Comparison of ENCODE assay signal across 8 mouse cellular contexts in the genomic region with DNA sequence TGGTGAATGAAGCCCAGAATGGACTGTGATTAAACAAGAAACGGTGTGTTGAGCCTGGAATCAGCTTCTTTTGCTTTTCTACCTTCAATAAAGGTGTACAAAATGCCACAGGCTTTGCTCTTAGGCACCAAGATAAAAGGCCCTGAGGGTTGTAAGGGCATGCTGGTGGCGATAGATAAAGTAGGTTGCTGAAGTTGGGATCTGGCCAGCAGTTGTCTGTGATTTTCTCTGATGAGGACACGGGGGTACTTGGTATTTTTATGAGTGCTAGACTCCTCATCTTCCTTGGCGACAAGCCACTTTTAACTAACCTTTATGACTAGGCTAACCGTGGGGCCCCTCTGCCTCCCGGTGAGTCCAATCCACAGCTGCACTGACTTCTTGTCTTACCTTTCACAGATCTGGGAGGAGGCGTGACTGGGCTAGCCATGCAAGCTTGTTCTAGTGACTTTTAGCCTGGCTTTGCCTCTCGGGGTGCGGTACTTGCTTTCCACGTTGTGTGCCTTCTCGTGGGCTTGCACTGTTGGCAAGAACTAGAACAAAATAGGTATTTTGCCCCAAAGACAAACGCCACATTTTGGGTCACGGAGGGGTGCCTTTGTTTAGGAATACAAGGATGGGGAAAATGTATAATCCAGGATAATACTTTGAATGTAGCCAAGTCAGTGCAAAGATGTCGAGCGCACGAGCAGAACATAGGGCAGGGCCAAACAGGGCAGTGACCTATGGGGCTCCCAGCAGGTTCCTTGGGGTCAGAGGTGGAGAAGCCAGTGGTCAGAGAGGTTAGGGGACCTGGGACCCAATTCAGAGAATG. TPM values are rescaled to one million over a fixed set of nuclear protein-coding genes. Genes with fewer than 3 reads are reported as not detected.
A peak's percentile ranks its signal among the peaks of the same experiment; 100 is the strongest.
DNase-seq lines count a peak whose midpoint lies in the region; ATAC-seq and TF ChIP-seq lines count a peak whose summit lies in the region.

No protein-coding gene starts in this region.

- 26% methylated on average over 16 of the region's 16 CpGs for whole genome bisulfite sequencing in kidney, postnatal 0 days
- WGBS in hindbrain, embryonic 10.5 days, result 29% methylated on average over 16 of the region's 16 CpGs
- WGBS in midbrain, embryonic 13.5 days, result 23% methylated on average over 16 of the region's 16 CpGs

- no peak overlapping the region for H3K27ac ChIP-seq in kidney, postnatal 0 days
- H3K27ac ChIP-seq in hindbrain, embryonic 10.5 days, result peak overlapping the region; percentile 95
- no peak overlapping the region for H3K27ac ChIP-seq in midbrain, embryonic 13.5 days

- H3K4me3 ChIP-seq in kidney, postnatal 0 days (replicated peaks; ENCODE audit: low read depth, low read length), result peak overlapping the region; percentile 90
- H3K4me3 ChIP-seq in hindbrain, embryonic 10.5 days, result peak overlapping the region; percentile 95
- peak overlapping the region; percentile 80 for H3K4me3 ChIP-seq in midbrain, embryonic 13.5 days (replicated peaks)

- H3K36me3 ChIP-seq in kidney, postnatal 0 days (ENCODE audit: insufficient read depth, low read length), result peaks cover 18% of the 10 kb centered on the region
- H3K36me3 ChIP-seq in hindbrain, embryonic 10.5 days, result peaks cover 23% of the 10 kb centered on the region
- H3K36me3 ChIP-seq in midbrain, embryonic 13.5 days, result peaks cover 7% of the 10 kb centered on the region

- H3K9me3 ChIP-seq in kidney, postnatal 0 days (replicated peaks; ENCODE audit: low read length), result no peaks in the 10 kb centered on the region
- no peaks in the 10 kb centered on the region for H3K9me3 ChIP-seq in hindbrain, embryonic 10.5 days
- H3K9me3 ChIP-seq in midbrain, embryonic 13.5 days, result no peaks in the 10 kb centered on the region

- TF ChIP-seq CTCF in kidney, postnatal 0 days (IDR thresholded peaks at IDR 0.05; ENCODE audit: low read depth), result no peak

- DNase-seq in kidney, postnatal 0 days (ENCODE audit: low spot score), result no peak
- no peak for DNase-seq in kidney, postnatal 14 days
- peak; percentile 10 for DNase-seq in c-Kit-positive CD71-positive TER-119-positive erythroid progenitor cells, embryonic 14.5 days (ENCODE audit: low spot score)
- DNase-seq in hindbrain, embryonic 10.5 days (ENCODE audit: low spot score), result no peak
- DNase-seq in retina, embryonic 14.5 days (ENCODE audit: low spot score), result no peak
- DNase-seq in T-cell, adult 2 months (ENCODE audit: low spot score), result no peak
- DNase-seq in urinary bladder, postnatal 10 days (ENCODE audit: low spot score), result no peak

- peak overlapping the region; percentile 97 for H3K9ac ChIP-seq in kidney, postnatal 0 days (ENCODE audit: low read depth, low read length)
- H3K9ac ChIP-seq in midbrain, embryonic 13.5 days (replicated peaks), result peak overlapping the region; percentile 84

- no peaks in the 10 kb centered on the region for H3K27me3 ChIP-seq in kidney, postnatal 0 days (ENCODE audit: insufficient read depth, low read length)
- H3K27me3 ChIP-seq in hindbrain, embryonic 10.5 days (ENCODE audit: insufficient read depth, poor library complexity, severe bottlenecking), result peaks cover 34% of the 10 kb centered on the region
- H3K27me3 ChIP-seq in midbrain, embryonic 13.5 days, result peaks cover 27% of the 10 kb centered on the region

- peak; percentile 47 for ATAC-seq in kidney, postnatal 0 days (replicated peaks; ENCODE audit: low FRiP score, low read depth)
- ATAC-seq in midbrain, embryonic 13.5 days, result no peak

- peak overlapping the region; percentile 79 for H3K4me2 ChIP-seq in kidney, postnatal 0 days (ENCODE audit: low read length)
- H3K4me2 ChIP-seq in midbrain, embryonic 13.5 days (replicated peaks), result peak overlapping the region; percentile 92

- H3K4me1 ChIP-seq in kidney, postnatal 0 days (replicated peaks; ENCODE audit: insufficient read depth, low read length), result peaks cover 25% of the 10 kb centered on the region
- H3K4me1 ChIP-seq in hindbrain, embryonic 10.5 days (replicated peaks), result peaks cover 76% of the 10 kb centered on the region
- peaks cover 38% of the 10 kb centered on the region for H3K4me1 ChIP-seq in midbrain, embryonic 13.5 days (replicated peaks)

RNA-seq across cellular contexts. Expression of a gene that starts 0.9 kb away (rescaled TPM):
- 96.5 and 99.9 TPM in 2 replicates for polyA plus RNA-seq in kidney, postnatal 0 days (2015; fragmentation: Nextera tagmentation; extraction: Ambion mirVana)
- polyA plus RNA-seq in hindbrain, embryonic 10.5 days (2016; fragmentation: Nextera tagmentation; extraction: Ambion mirVana), result 30.5 and 32.7 TPM in 2 replicates
- 11.0 and 11.7 TPM in 2 replicates for polyA plus RNA-seq in midbrain, embryonic 13.5 days (2015; fragmentation: Nextera tagmentation; extraction: Ambion mirVana)
